Mouse (Mus musculus) ES-Bruce4 (cell line): ENCODE measurements at regions not wholly inside any gene's neighbourhood (a gene's known extent, or its start where the extent isn't known, plus 50 kb on each side); places are given as distances from the start of the nearest gene placed in this dataset.

ENCODE experiments used
- CTCF ChIP-seq: IDR thresholded peaks from one replicate; pipeline ENCODE4 v1.8.1; 2011; ENCODE audit warnings: low read depth, low read length
- POLR2A ChIP-seq: IDR thresholded peaks from one replicate; pipeline ENCODE4 v1.8.1; 2011; ENCODE audit warnings: low read length; ENCODE audit not compliant: insufficient read depth

DNA sequence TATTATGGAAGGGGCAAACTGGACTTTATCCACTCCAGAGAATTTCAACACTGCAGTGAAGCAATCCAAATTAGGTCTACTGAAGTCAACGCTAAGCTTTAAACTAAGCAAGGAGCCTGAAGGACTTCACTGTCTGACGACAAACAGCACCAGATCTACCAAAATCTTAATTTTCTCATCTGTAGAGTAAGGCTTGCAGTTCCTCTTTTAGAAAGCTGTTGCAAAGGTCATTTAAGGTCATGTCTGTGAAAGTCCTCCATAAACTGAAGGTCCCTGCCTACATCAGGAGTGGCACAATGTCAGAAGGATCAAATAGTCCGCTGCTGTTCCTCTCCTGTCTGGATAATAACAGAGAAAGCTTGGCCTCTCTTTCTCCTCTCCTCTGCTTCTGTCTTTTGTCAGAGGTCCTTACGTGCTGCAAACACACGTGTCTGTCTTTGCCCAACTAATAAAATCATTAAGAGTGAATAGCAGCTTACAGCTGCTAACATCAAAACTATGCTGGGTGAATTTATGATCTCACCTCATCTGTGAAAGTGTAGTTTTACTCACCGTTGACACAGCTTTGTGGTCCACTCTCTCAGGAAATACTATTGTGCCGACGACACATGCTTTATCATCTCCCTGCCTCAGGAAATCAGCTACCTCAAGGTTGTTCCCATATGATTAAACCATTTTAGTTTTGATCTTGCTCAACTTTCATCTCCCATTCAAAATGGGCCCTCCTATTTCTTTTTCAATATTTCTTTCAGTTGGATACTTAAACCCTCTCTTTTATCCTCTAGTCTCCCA lies 117.9 kb upstream of the Tas2r134 start:
- TF ChIP-seq CTCF (no peak), POLR2A (no peak)
